Mouse (Mus musculus) limb, embryonic 12.5 days (tissue): ENCODE measurements at regions not wholly inside any gene's neighbourhood (a gene's known extent, or its start where the extent isn't known, plus 50 kb on each side); places are given as distances from the start of the nearest gene placed in this dataset.
"Not testable (repeated sequence)": the region's sequence is repeated elsewhere in the genome, so short reads cannot be mapped to it uniquely, and the experiment has no call there.

ENCODE experiments used
- ATAC-seq: fragments of 200-750 bp; cut with Nextera tagmentation; 2 replicates; pipeline ENCODE4 v1.8.0; 2017; ENCODE audit warnings: low read depth, moderate TSS enrichment; ENCODE audit not compliant: insufficient number of reproducible peaks, insufficient read depth, low FRiP score, low TSS enrichment
- H3K27ac ChIP-seq: fragments of 300-500 bp; sonication (generic); 2 replicates; pipeline ENCODE4 v1.5.1; 2016; ENCODE audit warnings: mild to moderate bottlenecking, moderate library complexity
- H3K27me3 ChIP-seq: fragments of 300-500 bp; sonication (generic); 2 replicates; pipeline ENCODE4 v1.6.1; 2016; ENCODE audit warnings: mild to moderate bottlenecking, moderate library complexity
- H3K36me3 ChIP-seq: fragments of 300-500 bp; sonication (generic); 2 replicates; pipeline ENCODE4 v1.6.1; 2016; ENCODE audit warnings: mild to moderate bottlenecking, moderate library complexity
- H3K4me1 ChIP-seq: fragments of 300-500 bp; sonication (generic); replicated peaks from 2 replicates; pipeline ENCODE4 v1.6.1; 2016
- H3K4me2 ChIP-seq: fragments of 300-500 bp; sonication (generic); 2 replicates; pipeline ENCODE4 v1.6.1; 2016; ENCODE audit warnings: mild to moderate bottlenecking, moderate library complexity
- H3K4me3 ChIP-seq: fragments of 300-500 bp; sonication (generic); replicated peaks from 2 replicates; pipeline ENCODE4 v1.5.1; 2016; ENCODE audit warnings: mild to moderate bottlenecking
- H3K9ac ChIP-seq: fragments of 300-500 bp; sonication (generic); replicated peaks from 2 replicates; pipeline ENCODE4 v1.6.1; 2016; ENCODE audit warnings: mild to moderate bottlenecking, moderate library complexity
- H3K9me3 ChIP-seq: fragments of 300-500 bp; sonication (generic); 2 replicates; pipeline ENCODE4 v1.6.1; 2016; ENCODE audit warnings: mild to moderate bottlenecking, moderate library complexity
- WGBS: fragments of 180-500 bp; shearing (Covaris S2); methylation state at CpG from one replicate; pipeline ENCODE4 v1.1.7; 2016; 5-methylcytosine and 5-hydroxymethylcytosine counted together

- H3K4me2 ChIP-seq: no peak overlapping the region
- H3K9me3 ChIP-seq: no peaks in the 10 kb centered on the region
- H3K4me1 ChIP-seq: peaks cover 6% of the 10 kb centered on the region
- 29% methylated on average over 2 of the region's 2 CpGs for WGBS
- ATAC-seq: no peak
- no peak overlapping the region for H3K4me3 ChIP-seq
- no peaks in the 10 kb centered on the region for H3K36me3 ChIP-seq
- H3K9ac ChIP-seq: no peak overlapping the region
- H3K27ac ChIP-seq: no peak overlapping the region
- H3K27me3 ChIP-seq: no peaks in the 10 kb centered on the region
These were observed 60.5 kb downstream of the Ptgs2 start for GRCm38 (mm10) chr1:150160314-150160713.

- Histone ChIP-seq H3K9ac (no peak overlapping the region), H3K36me3 (no peaks in the 10 kb centered on the region), H3K4me3 (0 out of 2 replicates have a peak overlapping the region, but pooled peaks have one; percentile 12), H3K9me3 (no peaks in the 10 kb centered on the region), H3K27ac (peak overlapping the region; percentile 51; the same call in 1 of the 2 replicates), H3K4me1 (peaks cover 9% of the 10 kb centered on the region), H3K27me3 (no peaks in the 10 kb centered on the region), H3K4me2 (peak overlapping the region; percentile 44)
- ATAC-seq: peak; percentile 88
- 38% methylated on average over 17 of the region's 17 CpGs for WGBS
These were observed 65.2 kb downstream of the Ptgs2 start for GRCm38 (mm10) chr1:150164890-150165596.

GRCm38 (mm10) chr1:150165597-150165973, 65.8 kb downstream of the Ptgs2 start:
- Histone ChIP-seq H3K36me3 (no peaks in the 10 kb centered on the region), H3K9me3 (no peaks in the 10 kb centered on the region), H3K4me1 (peaks cover 9% of the 10 kb centered on the region), H3K27ac (peak overlapping the region; percentile 51; the same call in 1 of the 2 replicates), H3K27me3 (no peaks in the 10 kb centered on the region), H3K9ac (no peak overlapping the region), H3K4me2 (peak overlapping the region; percentile 44; the same call in 1 of the 2 replicates), H3K4me3 (no peak overlapping the region)
- WGBS: 69% methylated on average over 7 of the region's 7 CpGs
- ATAC-seq: peak; percentile 55; the same call in 1 of the 2 replicates

GRCm38 (mm10) chr1:150167172-150167571, 67.3 kb downstream of the Ptgs2 start:
- no peak overlapping the region for H3K27ac ChIP-seq
- H3K9me3 ChIP-seq: no peaks in the 10 kb centered on the region
- no peak overlapping the region for H3K9ac ChIP-seq
- peaks cover 9% of the 10 kb centered on the region for H3K4me1 ChIP-seq
- no peak overlapping the region for H3K4me2 ChIP-seq
- no peaks in the 10 kb centered on the region for H3K36me3 ChIP-seq
- H3K4me3 ChIP-seq: no peak overlapping the region
- no peaks in the 10 kb centered on the region for H3K27me3 ChIP-seq
- ATAC-seq: no peak

GRCm38 (mm10) chr1:150174204-150174603, 74.4 kb downstream of the Ptgs2 start:
- Histone ChIP-seq H3K9me3 (no peaks in the 10 kb centered on the region), H3K36me3 (no peaks in the 10 kb centered on the region), H3K4me3 (no peak overlapping the region), H3K27ac (no peak overlapping the region), H3K9ac (no peak overlapping the region), H3K4me1 (no peaks in the 10 kb centered on the region), H3K27me3 (no peaks in the 10 kb centered on the region), H3K4me2 (no peak overlapping the region)
- WGBS: 78% methylated on average over 3 of the region's 3 CpGs
- ATAC-seq: no peak

GRCm38 (mm10) chr1:150177029-150177740, 77.4 kb downstream of the Ptgs2 start:
- H3K9ac ChIP-seq: no peak overlapping the region
- no peak overlapping the region for H3K27ac ChIP-seq
- H3K4me3 ChIP-seq: no peak overlapping the region
- H3K4me2 ChIP-seq: no peak overlapping the region
- no peaks in the 10 kb centered on the region for H3K4me1 ChIP-seq
- no peaks in the 10 kb centered on the region for H3K36me3 ChIP-seq
- WGBS: 89% methylated on average over 1 of the region's 1 CpGs
- ATAC-seq: no peak
- H3K27me3 ChIP-seq: no peaks in the 10 kb centered on the region
- H3K9me3 ChIP-seq: no peaks in the 10 kb centered on the region

GRCm38 (mm10) chr1:150202022-150202421, 102.2 kb downstream of the Ptgs2 start:
- no peak for ATAC-seq
- H3K27ac ChIP-seq: no peak overlapping the region
- no peaks in the 10 kb centered on the region for H3K27me3 ChIP-seq
- WGBS: 82% methylated on average over 2 of the region's 2 CpGs
- no peaks in the 10 kb centered on the region for H3K4me1 ChIP-seq
- no peaks in the 10 kb centered on the region for H3K9me3 ChIP-seq
- H3K36me3 ChIP-seq: no peaks in the 10 kb centered on the region
- H3K9ac ChIP-seq: no peak overlapping the region
- no peak overlapping the region for H3K4me2 ChIP-seq
- no peak overlapping the region for H3K4me3 ChIP-seq

- Histone ChIP-seq H3K36me3 (no peaks in the 10 kb centered on the region), H3K4me2 (no peak overlapping the region), H3K9ac (no peak overlapping the region), H3K4me1 (no peaks in the 10 kb centered on the region), H3K27ac (no peak overlapping the region), H3K4me3 (no peak overlapping the region), H3K9me3 (no peaks in the 10 kb centered on the region), H3K27me3 (no peaks in the 10 kb centered on the region)
- no peak for ATAC-seq
These were observed 106.8 kb upstream of the Pdc start for GRCm38 (mm10) chr1:150212454-150212853.

GRCm38 (mm10) chr1:150216672-150217071, 102.5 kb upstream of the Pdc start:
- Histone ChIP-seq H3K27me3 (no peaks in the 10 kb centered on the region), H3K36me3 (no peaks in the 10 kb centered on the region), H3K4me2 (no peak overlapping the region), H3K4me3 (no peak overlapping the region), H3K4me1 (no peaks in the 10 kb centered on the region), H3K9me3 (no peaks in the 10 kb centered on the region), H3K27ac (no peak overlapping the region), H3K9ac (no peak overlapping the region)
- WGBS: 83% methylated on average over 3 of the region's 3 CpGs
- no peak for ATAC-seq

- no peaks in the 10 kb centered on the region for H3K9me3 ChIP-seq
- no peak for ATAC-seq
- no peaks in the 10 kb centered on the region for H3K36me3 ChIP-seq
- no peak overlapping the region for H3K4me3 ChIP-seq
- H3K27ac ChIP-seq: no peak overlapping the region
- no peak overlapping the region for H3K4me2 ChIP-seq
- H3K4me1 ChIP-seq: no peaks in the 10 kb centered on the region
- WGBS: 79% methylated on average over 2 of the region's 2 CpGs
- no peak overlapping the region for H3K9ac ChIP-seq
- no peaks in the 10 kb centered on the region for H3K27me3 ChIP-seq
These were observed 100.4 kb upstream of the Pdc start for GRCm38 (mm10) chr1:150218802-150219201.

- Histone ChIP-seq H3K36me3 (no peaks in the 10 kb centered on the region), H3K4me3 (no peak overlapping the region), H3K9me3 (no peaks in the 10 kb centered on the region), H3K9ac (no peak overlapping the region), H3K4me2 (no peak overlapping the region), H3K4me1 (no peaks in the 10 kb centered on the region), H3K27ac (no peak overlapping the region), H3K27me3 (no peaks in the 10 kb centered on the region)
- WGBS: 64% methylated on average over 6 of the region's 6 CpGs
- ATAC-seq: no peak
These were observed 93.7 kb upstream of the Pdc start for GRCm38 (mm10) chr1:150225529-150225928.

- not testable (repeated sequence) for H3K4me1 ChIP-seq, H3K4me3 ChIP-seq, ATAC-seq, H3K36me3 ChIP-seq, H3K9ac ChIP-seq, H3K9me3 ChIP-seq, H3K27ac ChIP-seq, H3K27me3 ChIP-seq, H3K4me2 ChIP-seq
- WGBS: 78% methylated on average over 1 of the region's 1 CpGs
These were observed 79.7 kb upstream of the Pdc start for GRCm38 (mm10) chr1:150239504-150239903.
